Mouse (Mus musculus) hindbrain, embryonic 12.5 days (tissue): Measurements from ENCODE around the gene Ttc23. TPM values are rescaled to one million over a fixed set of nuclear protein-coding genes. Genes with fewer than 3 reads are reported as not detected.

Source experiments
- ATAC-seq: fragments of 200-750 bp; cut with Nextera tagmentation; 2 replicates; pipeline ENCODE4 v1.8.0; 2017; ENCODE audit warnings: moderate TSS enrichment; ENCODE audit not compliant: low FRiP score
- H3K27ac ChIP-seq: fragments of 300-500 bp; sonication (generic); 2 replicates; pipeline ENCODE4 v1.5.1; 2016; ENCODE audit warnings: mild to moderate bottlenecking
- H3K27me3 ChIP-seq: fragments of 300-500 bp; sonication (generic); 2 replicates; pipeline ENCODE4 v1.6.1; 2016; ENCODE audit warnings: mild to moderate bottlenecking
- H3K36me3 ChIP-seq: fragments of 300-500 bp; sonication (generic); 2 replicates; pipeline ENCODE4 v1.6.1; 2016; ENCODE audit warnings: mild to moderate bottlenecking
- H3K4me1 ChIP-seq: fragments of 300-500 bp; sonication (generic); 2 replicates; pipeline ENCODE4 v1.6.1; 2016
- H3K4me2 ChIP-seq: fragments of 300-500 bp; sonication (generic); replicated peaks from 2 replicates; pipeline ENCODE4 v1.6.1; 2016; ENCODE audit warnings: mild to moderate bottlenecking
- H3K4me3 ChIP-seq: fragments of 300-500 bp; sonication (generic); 2 replicates; pipeline ENCODE4 v1.5.1; 2016; ENCODE audit warnings: mild to moderate bottlenecking
- H3K9ac ChIP-seq: fragments of 300-500 bp; sonication (generic); 2 replicates; pipeline ENCODE4 v1.6.1; 2016; ENCODE audit warnings: mild to moderate bottlenecking, moderate library complexity
- H3K9me3 ChIP-seq: fragments of 300-500 bp; sonication (generic); replicated peaks from 2 replicates; pipeline ENCODE4 v1.6.1; 2016; ENCODE audit warnings: mild to moderate bottlenecking
- WGBS: fragments of 180-500 bp; shearing (Covaris S2); methylation state at CpG from one replicate; pipeline ENCODE4 v1.1.7; 2016; 5-methylcytosine and 5-hydroxymethylcytosine counted together
- polyA plus RNA-seq: library from polyadenylated mRNA; unstranded; fragments of >200 nt; fragmentation: Nextera tagmentation; extraction: Ambion mirVana; gene quantifications from 2 replicates; pipeline ENCODE4 v1.2.1, GENCODE M21; 2016

Ttc23 gene
- polyA plus RNA-seq, 1 experiment from 2014 or later: 31.6 TPM

GRCm38 (mm10) chr7:67728203-67728602 is 81.0 kb downstream of the Ttc23 start:
- ATAC-seq: no peak
- WGBS: 93% methylated on average over 4 of the region's 4 CpGs
- H3K4me3 ChIP-seq: no peak overlapping the region

DNA sequence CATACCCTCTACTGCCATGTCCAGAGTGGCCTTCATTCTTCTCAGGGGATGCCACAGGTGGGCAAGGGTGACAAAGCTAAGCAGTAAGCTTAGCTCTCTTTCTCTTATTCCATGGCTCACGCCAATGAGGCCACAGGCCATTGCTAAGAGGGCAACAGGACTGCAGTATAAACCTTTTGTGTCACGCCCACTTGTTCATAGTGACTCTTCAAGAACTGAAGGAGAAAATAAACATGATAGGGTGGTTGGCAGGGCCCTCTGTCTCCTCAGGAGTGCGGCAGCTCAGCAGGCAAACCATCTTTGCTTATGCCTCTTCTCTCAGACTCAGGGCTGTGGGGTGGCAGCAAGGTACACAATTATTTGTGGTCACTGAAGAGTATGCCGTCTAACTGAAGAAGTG is 81.6 kb downstream of the Ttc23 start:
- 90% methylated on average over 4 of the region's 4 CpGs for WGBS
- no peak for ATAC-seq
- peaks cover 14% of the 10 kb centered on the region; the same call in 1 of the 2 replicates for H3K36me3 ChIP-seq

More at GRCm38 (mm10) chr7:67728203-67728602, 81.0 kb downstream of the Ttc23 start:
- no peak overlapping the region for H3K9ac ChIP-seq
- peaks cover 3% of the 10 kb centered on the region; the same call in 1 of the 2 replicates for H3K4me1 ChIP-seq
- no peak overlapping the region for H3K27ac ChIP-seq
- no peaks in the 10 kb centered on the region for H3K27me3 ChIP-seq
- H3K4me2 ChIP-seq: no peak overlapping the region
- H3K36me3 ChIP-seq: peaks cover 14% of the 10 kb centered on the region; the same call in 1 of the 2 replicates
- no peaks in the 10 kb centered on the region for H3K9me3 ChIP-seq

GRCm38 (mm10) chr7:67730431-67731110 is 83.4 kb downstream of the Ttc23 start:
- Histone ChIP-seq H3K4me3 (no peak overlapping the region), H3K4me1 (peaks cover 7% of the 10 kb centered on the region; the same call in 1 of the 2 replicates), H3K4me2 (no peak overlapping the region), H3K36me3 (peaks cover 14% of the 10 kb centered on the region; the same call in 1 of the 2 replicates), H3K9ac (no peak overlapping the region), H3K9me3 (no peaks in the 10 kb centered on the region), H3K27me3 (no peaks in the 10 kb centered on the region), H3K27ac (no peak overlapping the region)
- ATAC-seq: no peak
- 66% methylated on average over 5 of the region's 5 CpGs for WGBS

More for the DNA sequence above, 81.6 kb downstream of the Ttc23 start:
- H3K4me1 ChIP-seq: peaks cover 7% of the 10 kb centered on the region; the same call in 1 of the 2 replicates
- H3K27ac ChIP-seq: no peak overlapping the region
- H3K9me3 ChIP-seq: no peaks in the 10 kb centered on the region
- H3K4me3 ChIP-seq: no peak overlapping the region
- H3K27me3 ChIP-seq: no peaks in the 10 kb centered on the region
- H3K9ac ChIP-seq: no peak overlapping the region
- H3K4me2 ChIP-seq: no peak overlapping the region

- no peak for ATAC-seq
- H3K4me2 ChIP-seq: no peak overlapping the region
- no peaks in the 10 kb centered on the region for H3K27me3 ChIP-seq
- H3K4me3 ChIP-seq: no peak overlapping the region
- H3K9ac ChIP-seq: no peak overlapping the region
- no peak overlapping the region for H3K27ac ChIP-seq
- H3K36me3 ChIP-seq: 0 out of 2 replicates have a peak, but pooled peaks cover 6% of the 10 kb centered on the region
- no peaks in the 10 kb centered on the region for H3K9me3 ChIP-seq
- peaks cover 12% of the 10 kb centered on the region for H3K4me1 ChIP-seq
- 85% methylated on average over 4 of the region's 4 CpGs for WGBS
Measured at GRCm38 (mm10) chr7:67732276-67732675, 85.1 kb downstream of the Ttc23 start.

DNA sequence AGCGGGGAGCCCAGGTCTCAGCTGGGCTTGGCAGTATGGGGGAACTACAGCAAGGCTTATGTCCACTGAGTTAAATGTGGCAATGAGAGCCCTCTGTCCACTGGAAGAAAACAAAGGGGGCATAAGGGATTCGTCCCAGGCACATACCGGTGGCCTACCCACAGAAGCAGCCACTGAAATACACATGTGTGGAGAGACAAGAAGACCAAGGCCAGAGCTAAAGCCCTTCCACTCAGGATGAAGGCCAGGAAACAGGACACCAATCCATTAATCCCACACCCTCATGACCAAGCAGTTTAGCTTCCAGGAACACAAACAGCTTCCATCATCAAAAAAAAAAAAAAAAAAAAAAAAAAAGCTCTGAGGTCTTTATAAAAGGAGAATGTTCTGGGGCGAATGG is 93.2 kb downstream of the Ttc23 start:
- Histone ChIP-seq H3K9me3 (no peaks in the 10 kb centered on the region), H3K4me2 (no peak overlapping the region), H3K9ac (no peak overlapping the region), H3K27me3 (no peaks in the 10 kb centered on the region), H3K4me1 (peaks cover 11% of the 10 kb centered on the region), H3K36me3 (peaks cover 4% of the 10 kb centered on the region; the same call in 1 of the 2 replicates), H3K27ac (0 out of 2 replicates have a peak overlapping the region, but pooled peaks have one; percentile 30), H3K4me3 (no peak overlapping the region)
- ATAC-seq: no peak
- 84% methylated on average over 4 of the region's 4 CpGs for WGBS

- H3K9ac ChIP-seq: no peak overlapping the region
- H3K27me3 ChIP-seq: no peaks in the 10 kb centered on the region
- no peaks in the 10 kb centered on the region for H3K9me3 ChIP-seq
- H3K36me3 ChIP-seq: peaks cover 4% of the 10 kb centered on the region; the same call in 1 of the 2 replicates
- ATAC-seq: no peak
- peaks cover 11% of the 10 kb centered on the region for H3K4me1 ChIP-seq
- no peak overlapping the region for H3K27ac ChIP-seq
- 83% methylated on average over 5 of the region's 5 CpGs for WGBS
- H3K4me2 ChIP-seq: no peak overlapping the region
- no peak overlapping the region for H3K4me3 ChIP-seq
Measured at GRCm38 (mm10) chr7:67740796-67741195, 93.6 kb downstream of the Ttc23 start.

DNA sequence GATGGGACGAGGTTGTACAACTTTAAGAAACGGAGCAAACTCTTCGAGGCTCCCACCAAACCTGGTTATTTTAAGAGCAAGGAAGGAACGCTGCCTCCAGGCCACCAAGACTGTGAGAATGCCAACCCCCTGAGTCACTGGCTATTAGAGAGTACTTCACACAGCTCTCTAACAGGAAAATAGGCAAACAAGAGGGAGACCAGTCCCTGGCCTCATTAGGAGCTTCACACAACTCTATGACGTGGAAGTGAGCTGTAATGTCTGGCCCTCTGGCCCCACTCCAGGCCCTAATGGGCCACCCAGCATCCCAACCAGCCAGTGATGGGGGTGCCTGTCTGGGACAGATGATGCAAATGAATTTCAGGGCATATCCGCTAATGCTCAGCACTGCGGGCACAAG is 94.5 kb downstream of the Ttc23 start:
- Histone ChIP-seq H3K9me3 (no peaks in the 10 kb centered on the region), H3K4me3 (no peak overlapping the region), H3K27ac (no peak overlapping the region), H3K27me3 (no peaks in the 10 kb centered on the region), H3K9ac (no peak overlapping the region), H3K36me3 (peaks cover 4% of the 10 kb centered on the region; the same call in 1 of the 2 replicates), H3K4me1 (peaks cover 6% of the 10 kb centered on the region; the same call in 1 of the 2 replicates), H3K4me2 (no peak overlapping the region)
- ATAC-seq: no peak
- 85% methylated on average over 7 of the region's 7 CpGs for WGBS

- ATAC-seq: no peak
- H3K4me3 ChIP-seq: no peak overlapping the region
- WGBS: 86% methylated on average over 4 of the region's 4 CpGs
- no peak overlapping the region for H3K4me2 ChIP-seq
- no peaks in the 10 kb centered on the region for H3K27me3 ChIP-seq
- H3K27ac ChIP-seq: no peak overlapping the region
- H3K9ac ChIP-seq: no peak overlapping the region
- peaks cover 11% of the 10 kb centered on the region; the same call in 1 of the 2 replicates for H3K4me1 ChIP-seq
- H3K9me3 ChIP-seq: no peaks in the 10 kb centered on the region
- H3K36me3 ChIP-seq: peaks cover 4% of the 10 kb centered on the region; the same call in 1 of the 2 replicates
Measured at GRCm38 (mm10) chr7:67747731-67748305, 100.6 kb downstream of the Ttc23 start.

GRCm38 (mm10) chr7:67749441-67750239 is 102.4 kb downstream of the Ttc23 start:
- peaks cover 11% of the 10 kb centered on the region; the same call in 1 of the 2 replicates for H3K4me1 ChIP-seq
- no peaks in the 10 kb centered on the region for H3K27me3 ChIP-seq
- H3K4me3 ChIP-seq: no peak overlapping the region
- H3K27ac ChIP-seq: no peak overlapping the region
- H3K9me3 ChIP-seq: no peaks in the 10 kb centered on the region
- no peak overlapping the region for H3K4me2 ChIP-seq
- H3K36me3 ChIP-seq: peaks cover 2% of the 10 kb centered on the region; the same call in 1 of the 2 replicates
- no peak overlapping the region for H3K9ac ChIP-seq
- no peak for ATAC-seq
- WGBS: 69% methylated on average over 4 of the region's 4 CpGs

- Histone ChIP-seq H3K4me1 (peaks cover 9% of the 10 kb centered on the region), H3K36me3 (no peaks in the 10 kb centered on the region), H3K9ac (no peak overlapping the region), H3K9me3 (no peaks in the 10 kb centered on the region), H3K27ac (no peak overlapping the region), H3K4me3 (no peak overlapping the region), H3K4me2 (no peak overlapping the region), H3K27me3 (peaks cover 19% of the 10 kb centered on the region)
- ATAC-seq: no peak
- 79% methylated on average over 11 of the region's 11 CpGs for WGBS
Measured at GRCm38 (mm10) chr7:67754606-67755005, 107.4 kb downstream of the Ttc23 start.

DNA sequence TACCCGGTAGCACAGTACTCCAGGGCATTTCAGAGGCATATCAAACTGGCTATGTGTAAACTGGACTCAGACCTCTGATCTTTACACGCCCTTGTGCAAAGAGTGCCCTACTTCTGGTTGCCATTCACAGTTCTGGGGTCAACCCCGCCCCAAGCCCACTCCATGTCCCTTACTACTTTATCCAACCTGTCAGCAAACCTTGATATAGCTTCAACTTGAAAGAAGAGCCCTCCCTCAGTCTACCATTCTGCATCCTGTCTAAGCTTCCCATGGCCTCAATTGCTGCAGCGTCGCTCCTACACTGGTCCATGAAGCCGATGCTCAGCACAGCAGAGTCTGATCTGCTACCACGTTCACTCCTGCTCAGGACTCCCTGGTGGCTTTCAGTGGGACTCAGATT is 108.2 kb downstream of the Ttc23 start:
- Histone ChIP-seq H3K4me1 (peaks cover 11% of the 10 kb centered on the region), H3K36me3 (no peaks in the 10 kb centered on the region), H3K4me3 (no peak overlapping the region), H3K27ac (no peak overlapping the region), H3K9ac (no peak overlapping the region), H3K27me3 (peaks cover 19% of the 10 kb centered on the region), H3K9me3 (no peaks in the 10 kb centered on the region), H3K4me2 (no peak overlapping the region)
- WGBS: 89% methylated on average over 7 of the region's 7 CpGs
- no peak for ATAC-seq

GRCm38 (mm10) chr7:67756636-67757035 is 109.4 kb downstream of the Ttc23 start:
- Histone ChIP-seq H3K27me3 (peaks cover 19% of the 10 kb centered on the region), H3K4me3 (no peak overlapping the region), H3K4me2 (no peak overlapping the region), H3K27ac (no peak overlapping the region), H3K36me3 (no peaks in the 10 kb centered on the region), H3K9me3 (no peaks in the 10 kb centered on the region), H3K9ac (no peak overlapping the region), H3K4me1 (peaks cover 11% of the 10 kb centered on the region)
- no peak for ATAC-seq
- WGBS: 86% methylated on average over 5 of the region's 5 CpGs
